Mouse (Mus musculus): ENCODE data around the gene Hist2h2ac.

DNA sequence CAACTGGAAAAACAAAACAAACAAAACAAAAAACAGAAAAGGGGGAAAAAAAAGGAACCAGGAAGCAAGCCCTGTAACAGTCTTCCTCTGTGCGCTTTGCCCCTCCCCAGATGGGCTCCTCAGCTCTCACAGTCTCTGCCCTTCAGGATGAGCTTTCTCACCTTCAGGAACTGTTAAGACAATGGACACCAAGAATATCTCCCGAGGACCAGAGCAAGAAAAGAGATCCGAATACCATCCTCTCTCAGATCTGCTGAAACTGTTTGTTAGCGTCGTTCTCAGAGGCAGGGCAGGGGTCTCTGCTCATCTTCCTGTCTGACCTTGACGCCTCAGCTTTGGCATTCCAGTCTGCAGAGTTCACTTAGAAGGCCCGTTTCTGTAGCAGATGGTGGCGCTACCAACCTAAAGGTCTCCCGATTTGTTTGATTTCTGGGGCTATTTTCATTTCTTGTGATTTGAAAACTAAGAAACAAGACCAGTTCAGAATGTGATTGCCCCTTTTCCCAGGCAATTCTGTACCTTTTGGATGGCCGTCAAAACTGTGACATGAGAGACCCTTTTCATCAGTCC lies 49.6 kb downstream of the Hist2h2ac start:
- TF ChIP-seq POLR2A (IDR thresholded peaks at IDR 0.05; ENCODE audit: low read depth, low read length) (no peak), CTCF (IDR thresholded peaks at IDR 0.05; ENCODE audit: extremely low read depth, insufficient read length, insufficient replicate concordance, low read depth, low read length) (no peak; the same call in 1 of the 2 replicates)
